16 mouse cellular contexts compared by ENCODE assay signal in genomic region chr10:87036271-87036703, GRCm38 (mm10). TPM values are rescaled to one million over a fixed set of nuclear protein-coding genes. Genes with fewer than 3 reads are reported as not detected.
DNase-seq lines count a peak whose midpoint lies in the region; ATAC-seq and TF ChIP-seq lines count a peak whose summit lies in the region.
"Had no signal": no experiment of that assay in that cellular context is flagged by ENCODE, and none has a peak within 500 bp of the region (broad histone marks: within the 10 kb centered on the region; RNA-seq: fewer than 3 reads in every experiment).

No protein-coding gene starts in this region.

- no peak for DNase-seq in heart, postnatal 14 days
- DNase-seq in hindbrain, postnatal 0 days (ENCODE audit: low spot score), result peak; percentile 54
- DNase-seq in cerebellum, adult 2 months, result no peak
- no peak for DNase-seq in frontal cortex, postnatal 25 days (ENCODE audit: low spot score in 2 of 2)
- DNase-seq in adrenal gland, postnatal 25 days, result no peak
- DNase-seq: kidney, adult 2 months; lung, postnatal 10 days had no signal

- WGBS in heart, embryonic 11.5 days (ENCODE audit: insufficient replicate concordance), result 51% methylated on average over 14 of the region's 14 CpGs
- WGBS in forebrain, embryonic 12.5 days, result 37% methylated on average over 14 of the region's 14 CpGs
- WGBS in hindbrain, postnatal 0 days, result 15% methylated on average over 14 of the region's 14 CpGs
- 16% methylated on average over 14 of the region's 14 CpGs for WGBS in neural tube, embryonic 13.5 days
- WGBS in cerebellum, adult 2 months, result 9% methylated on average over 14 of the region's 14 CpGs

- ATAC-seq in heart, embryonic 11.5 days (replicated peaks; ENCODE audit: insufficient number of reproducible peaks, low FRiP score, low TSS enrichment), result no peak
- ATAC-seq in forebrain, embryonic 12.5 days (ENCODE audit: low FRiP score), result peak; percentile 39; the same call in 1 of the 2 replicates
- ATAC-seq in hindbrain, postnatal 0 days, result peak; percentile 83
- peak; percentile 55 for ATAC-seq in neural tube, embryonic 13.5 days (ENCODE audit: low read depth)

- H3K4me1 ChIP-seq in heart, embryonic 11.5 days (ENCODE audit: control insufficient read depth, insufficient read depth, low read length), result peaks cover 8% of the 10 kb centered on the region
- peaks cover 27% of the 10 kb centered on the region for H3K4me1 ChIP-seq in forebrain, embryonic 12.5 days
- H3K4me1 ChIP-seq in hindbrain, postnatal 0 days (ENCODE audit: insufficient read depth, low read length), result 0 out of 2 replicates have a peak, but pooled peaks cover 4% of the 10 kb centered on the region
- H3K4me1 ChIP-seq in neural tube, embryonic 13.5 days (replicated peaks), result peaks cover 19% of the 10 kb centered on the region
- no peaks in the 10 kb centered on the region for H3K4me1 ChIP-seq in cerebellum, adult 2 months (ENCODE audit: control insufficient read depth, insufficient read depth, low read length)
- H3K4me1 ChIP-seq: limb, embryonic 15.5 days had no signal

- H3K27me3 ChIP-seq in heart, embryonic 11.5 days (ENCODE audit: control insufficient read depth, insufficient read depth, low read length), result no peaks in the 10 kb centered on the region
- H3K27me3 ChIP-seq in forebrain, embryonic 12.5 days, result peaks cover 5% of the 10 kb centered on the region; the same call in 1 of the 2 replicates
- H3K27me3 ChIP-seq in hindbrain, postnatal 0 days (ENCODE audit: insufficient read depth, low read length), result no peaks in the 10 kb centered on the region
- peaks cover 7% of the 10 kb centered on the region; the same call in 1 of the 2 replicates for H3K27me3 ChIP-seq in neural tube, embryonic 13.5 days
- no peaks in the 10 kb centered on the region for H3K27me3 ChIP-seq in cerebellum, adult 2 months (ENCODE audit: control insufficient read depth, insufficient read depth, low read length)
- H3K27me3 ChIP-seq: limb, embryonic 15.5 days had no signal

- no peaks in the 10 kb centered on the region for H3K9me3 ChIP-seq in heart, embryonic 11.5 days (replicated peaks; ENCODE audit: control insufficient read depth, low read length)
- no peaks in the 10 kb centered on the region for H3K9me3 ChIP-seq in forebrain, embryonic 12.5 days
- no peaks in the 10 kb centered on the region for H3K9me3 ChIP-seq in hindbrain, postnatal 0 days (ENCODE audit: low read length)
- no peaks in the 10 kb centered on the region for H3K9me3 ChIP-seq in neural tube, embryonic 13.5 days
- H3K9me3 ChIP-seq: limb, embryonic 15.5 days had no signal

- H3K36me3 ChIP-seq in heart, embryonic 11.5 days (ENCODE audit: control insufficient read depth, insufficient read depth, low read length), result no peaks in the 10 kb centered on the region
- no peaks in the 10 kb centered on the region for H3K36me3 ChIP-seq in forebrain, embryonic 12.5 days (replicated peaks)
- H3K36me3 ChIP-seq in hindbrain, postnatal 0 days (ENCODE audit: insufficient read depth, low read length), result no peaks in the 10 kb centered on the region
- no peaks in the 10 kb centered on the region for H3K36me3 ChIP-seq in neural tube, embryonic 13.5 days
- H3K36me3 ChIP-seq: limb, embryonic 15.5 days had no signal

- no peak overlapping the region for H3K4me3 ChIP-seq in heart, embryonic 11.5 days (ENCODE audit: low read depth, low read length)
- no peak overlapping the region for H3K4me3 ChIP-seq in forebrain, embryonic 12.5 days (replicated peaks)
- H3K4me3 ChIP-seq in hindbrain, postnatal 0 days (ENCODE audit: low read length), result no peak overlapping the region
- H3K4me3 ChIP-seq in neural tube, embryonic 13.5 days, result no peak overlapping the region
- H3K4me3 ChIP-seq in cerebellum, adult 2 months (replicated peaks; ENCODE audit: insufficient read depth, low read depth, low read length), result no peak overlapping the region
- H3K4me3 ChIP-seq: limb, embryonic 15.5 days had no signal

- peak overlapping the region; percentile 25; the same call in 1 of the 2 replicates for H3K4me2 ChIP-seq in heart, embryonic 11.5 days
- H3K4me2 ChIP-seq in forebrain, embryonic 12.5 days, result peak overlapping the region; percentile 3; the same call in 1 of the 2 replicates
- peak overlapping the region; percentile 39 for H3K4me2 ChIP-seq in hindbrain, postnatal 0 days (ENCODE audit: low read depth, low read length)
- H3K4me2 ChIP-seq in neural tube, embryonic 13.5 days, result peak overlapping the region; percentile 26
- H3K4me2 ChIP-seq: limb, embryonic 15.5 days had no signal

- intact Hi-C loops in heart, postnatal 14 days (cut with DNase I), result no loop called here

- TF ChIP-seq POLR2A in cerebellum, adult 2 months (IDR thresholded peaks at IDR 0.05; ENCODE audit: borderline replicate concordance, insufficient read depth, low read length), result no peak

- no peak overlapping the region for H3K27ac ChIP-seq in heart, embryonic 11.5 days (ENCODE audit: low read depth, low read length)
- H3K27ac ChIP-seq in forebrain, embryonic 12.5 days, result 0 out of 2 replicates have a peak overlapping the region, but pooled peaks have one; percentile 1
- H3K27ac ChIP-seq in hindbrain, postnatal 0 days, result no peak overlapping the region
- 0 out of 2 replicates have a peak overlapping the region, but pooled peaks have one; percentile 18 for H3K27ac ChIP-seq in neural tube, embryonic 13.5 days (replicated peaks)
- no peak overlapping the region for H3K27ac ChIP-seq in cerebellum, adult 2 months (ENCODE audit: insufficient read depth, low read length)
- H3K27ac ChIP-seq: limb, embryonic 15.5 days had no signal

- no peak for TF ChIP-seq CTCF in hindbrain, postnatal 0 days (IDR thresholded peaks at IDR 0.05; ENCODE audit: low read depth)
- no peak for TF ChIP-seq CTCF in cerebellum, adult 2 months (IDR thresholded peaks at IDR 0.05; ENCODE audit: borderline replicate concordance, insufficient read depth, low read depth, low read length)

- H3K9ac ChIP-seq in heart, embryonic 11.5 days (ENCODE audit: low read depth, low read length), result no peak overlapping the region
- H3K9ac ChIP-seq in forebrain, embryonic 12.5 days, result no peak overlapping the region
- no peak overlapping the region for H3K9ac ChIP-seq in hindbrain, postnatal 0 days (replicated peaks; ENCODE audit: low read length)
- H3K9ac ChIP-seq in neural tube, embryonic 13.5 days, result no peak overlapping the region
- H3K9ac ChIP-seq: limb, embryonic 15.5 days had no signal

RNA-seq across cellular contexts. Expression of gene 1700113H08Rik, which starts 21.6 kb away (rescaled TPM):
- 0.20 TPM in 1 of 2 replicates, not detected in the other for polyA plus RNA-seq in heart, embryonic 11.5 days (2014; fragmentation: Nextera tagmentation; extraction: Ambion mirVana)
- total RNA-seq in heart, postnatal 14 days (2021), result under 1 TPM in 1 of 2 experiments, not detected in 1; 0.29 TPM
- polyA plus RNA-seq in forebrain, embryonic 12.5 days (2016; fragmentation: Nextera tagmentation; extraction: Ambion mirVana), result 0.27 TPM in 1 of 2 replicates, not detected in the other
- total RNA-seq in hindbrain, postnatal 0 days (2014; rRNA removed), result 0.89 TPM in 1 of 2 replicates, not detected in the other
- polyA plus RNA-seq in hindbrain, postnatal 0 days (2015; fragmentation: Nextera tagmentation; extraction: Ambion mirVana), result 0.25 and 0.39 TPM in 2 replicates
- polyA plus RNA-seq in neural tube, embryonic 13.5 days (2015; fragmentation: Nextera tagmentation; extraction: Ambion mirVana), result 0.22 and 0.27 TPM in 2 replicates
- polyA plus RNA-seq in cerebellum, adult 2 months (2012; rRNA removed), result not detected in 2 replicates
- total RNA-seq in adrenal gland, postnatal 25 days (2021), result not detected in 2 replicates
- total RNA-seq: common myeloid progenitor, adult 5-6 weeks; layer of hippocampus, postnatal 10 days; MEL; neutrophil, adult 5-6 weeks had no signal
- polyA plus RNA-seq: kidney, adult 2 months; limb, embryonic 15.5 days; small intestine, adult 2 months had no signal

RNA-seq across cellular contexts. Expression of gene Stab2, which starts 28.5 kb away (rescaled TPM):
- 0.41 and 1.5 TPM in 2 replicates for polyA plus RNA-seq in heart, embryonic 11.5 days (2014; fragmentation: Nextera tagmentation; extraction: Ambion mirVana)
- under 1 TPM; 0.17 to 0.41 TPM for total RNA-seq in heart, postnatal 14 days (2021)
- polyA plus RNA-seq in forebrain, embryonic 12.5 days (2016; fragmentation: Nextera tagmentation; extraction: Ambion mirVana), result 0.10 TPM in 1 of 2 replicates, not detected in the other
- total RNA-seq in hindbrain, postnatal 0 days (2014; rRNA removed), result 0.42 TPM in 1 of 2 replicates, not detected in the other
- polyA plus RNA-seq in hindbrain, postnatal 0 days (2015; fragmentation: Nextera tagmentation; extraction: Ambion mirVana), result 0.10 and 0.42 TPM in 2 replicates
- 0.17 and 0.24 TPM in 2 replicates for polyA plus RNA-seq in neural tube, embryonic 13.5 days (2015; fragmentation: Nextera tagmentation; extraction: Ambion mirVana)
- 0.11 and 0.16 TPM in 2 replicates for polyA plus RNA-seq in cerebellum, adult 2 months (2012; rRNA removed)
- 0.33 and 1.4 TPM in 2 replicates for total RNA-seq in adrenal gland, postnatal 25 days (2021)
- total RNA-seq: common myeloid progenitor, adult 5-6 weeks; neutrophil, adult 5-6 weeks had no signal

Comparison
In these comparisons a context has a peak if more than half of its experiments do, and no peak if none do; other contexts are left out.
1. H3K27ac ChIP-seq: peak in forebrain, embryonic 12.5 days (single experiment) and neural tube, embryonic 13.5 days (single experiment); none in heart, embryonic 11.5 days (single experiment), hindbrain, postnatal 0 days (single experiment) and cerebellum, adult 2 months (single experiment).
2. Peak in every context shown above with its lines, with median percentiles within 50 percentile points of each other: H3K4me2 ChIP-seq.